Mouse (Mus musculus) CD4-positive, CD25-positive, alpha-beta regulatory T cell, adult 2 months (primary cell): ENCODE results near the gene Gm36079.
"Not testable (repeated sequence)": the region's sequence is repeated elsewhere in the genome, so short reads cannot be mapped to it uniquely, and the experiment has no call there.

Experiments
- DNase-seq: peaks from one replicate; pipeline ENCODE4 v3.0.0-alpha.2; 2012; ENCODE audit warnings: low read depth, low spot score

The Gm36079 gene

GRCm38 (mm10) chr13:120015348-120016007 lies 11.3 kb downstream of the Gm36079 start:
- DNase-seq = not testable (repeated sequence)

- not testable (repeated sequence) for DNase-seq
Observed at GRCm38 (mm10) chr13:120013962-120014361, 12.8 kb downstream of the Gm36079 start.

GRCm38 (mm10) chr13:120013544-120013943 lies 13.3 kb downstream of the Gm36079 start:
- not testable (repeated sequence) for DNase-seq

GRCm38 (mm10) chr13:120010068-120010467 lies 16.7 kb downstream of the Gm36079 start:
- DNase-seq = not testable (repeated sequence)

GRCm38 (mm10) chr13:119999215-119999614 lies 27.6 kb downstream of the Gm36079 start:
- DNase-seq = not testable (repeated sequence)

- not testable (repeated sequence) for DNase-seq
Observed at GRCm38 (mm10) chr13:119998442-119999086, 28.2 kb downstream of the Gm36079 start.

- DNase-seq = not testable (repeated sequence)
Observed at GRCm38 (mm10) chr13:119991917-119992496, 34.8 kb downstream of the Gm36079 start.

GRCm38 (mm10) chr13:119991264-119991663 lies 35.5 kb downstream of the Gm36079 start:
- not testable (repeated sequence) for DNase-seq
